Mouse (Mus musculus): ENCODE results near the gene 1700019D03Rik.
"Not testable (repeated sequence)": the region's sequence is repeated elsewhere in the genome, so short reads cannot be mapped to it uniquely, and the experiment has no call there.

1700019D03Rik gene

GRCm38 (mm10) chr1:52954456-52954855 lies 65.5 kb downstream of the 1700019D03Rik start:
- DNase-seq (ENCODE audit: low spot score) = no peak

- DNase-seq (ENCODE audit: low spot score) = peak; percentile 7
Observed at GRCm38 (mm10) chr1:52953548-52953947, 66.4 kb downstream of the 1700019D03Rik start.

GRCm38 (mm10) chr1:52952551-52953397 lies 67.2 kb downstream of the 1700019D03Rik start:
- peak; percentile 20 for DNase-seq (ENCODE audit: low spot score)

GRCm38 (mm10) chr1:52952143-52952542 lies 67.8 kb downstream of the 1700019D03Rik start:
- DNase-seq (ENCODE audit: low spot score) = peak; percentile 6

GRCm38 (mm10) chr1:52951146-52951868 lies 68.7 kb downstream of the 1700019D03Rik start:
- DNase-seq (ENCODE audit: low spot score) = no peak

GRCm38 (mm10) chr1:52947895-52948294 lies 72.1 kb downstream of the 1700019D03Rik start:
- DNase-seq (ENCODE audit: low spot score) = no peak

GRCm38 (mm10) chr1:52939021-52939420 lies 81.0 kb downstream of the 1700019D03Rik start:
- DNase-seq (ENCODE audit: low spot score) = no peak

- no peak for DNase-seq (ENCODE audit: low spot score)
Observed at GRCm38 (mm10) chr1:52934494-52934893, 85.5 kb downstream of the 1700019D03Rik start.

- DNase-seq (ENCODE audit: low spot score) = not testable (repeated sequence)
Observed at GRCm38 (mm10) chr1:52924482-52924881, 95.5 kb downstream of the 1700019D03Rik start.

- not testable (repeated sequence) for DNase-seq (ENCODE audit: low spot score)
Observed at GRCm38 (mm10) chr1:52918897-52919296, 101.1 kb downstream of the 1700019D03Rik start.

- no peak for DNase-seq (ENCODE audit: low spot score)
Observed at GRCm38 (mm10) chr1:52916655-52917054, 103.3 kb downstream of the 1700019D03Rik start.

- no peak for DNase-seq (ENCODE audit: low spot score)
Observed at GRCm38 (mm10) chr1:52909783-52910182, 110.2 kb downstream of the 1700019D03Rik start.

- no peak for DNase-seq (ENCODE audit: low spot score)
Observed at GRCm38 (mm10) chr1:52884208-52884607, 135.8 kb downstream of the 1700019D03Rik start.
